Mouse (Mus musculus): ENCODE data around the gene Vangl1. TPM values are rescaled to one million over a fixed set of nuclear protein-coding genes. Genes with fewer than 3 reads are reported as not detected.

Vangl1 gene
- total RNA-seq, 1 experiment from 2014 or later, result not detected

DNA sequence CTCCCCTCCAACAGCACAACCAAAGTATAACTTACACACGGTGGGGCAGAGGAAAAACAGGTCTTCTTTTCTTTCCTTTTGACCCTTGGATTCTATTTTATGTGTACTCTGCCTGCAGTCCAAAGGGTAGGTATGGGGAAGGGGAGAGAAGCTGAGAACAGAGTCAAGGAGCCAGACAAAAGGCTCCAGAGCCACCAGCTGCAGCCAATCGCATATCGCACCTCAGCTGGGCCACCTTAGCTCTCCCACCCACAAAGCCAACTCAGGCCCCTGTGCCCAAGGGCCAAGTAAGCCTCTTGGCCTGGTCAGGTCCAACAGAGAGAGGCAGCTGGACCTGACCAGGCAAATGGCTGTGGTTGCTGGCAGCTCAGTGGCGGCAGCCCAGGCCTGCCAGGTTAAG, 52.0 kb downstream of the Vangl1 start:
- ATAC-seq (ENCODE audit: extremely low read depth, insufficient number of reproducible peaks, low FRiP score, poor library complexity, severe bottlenecking), result no peak

DNA sequence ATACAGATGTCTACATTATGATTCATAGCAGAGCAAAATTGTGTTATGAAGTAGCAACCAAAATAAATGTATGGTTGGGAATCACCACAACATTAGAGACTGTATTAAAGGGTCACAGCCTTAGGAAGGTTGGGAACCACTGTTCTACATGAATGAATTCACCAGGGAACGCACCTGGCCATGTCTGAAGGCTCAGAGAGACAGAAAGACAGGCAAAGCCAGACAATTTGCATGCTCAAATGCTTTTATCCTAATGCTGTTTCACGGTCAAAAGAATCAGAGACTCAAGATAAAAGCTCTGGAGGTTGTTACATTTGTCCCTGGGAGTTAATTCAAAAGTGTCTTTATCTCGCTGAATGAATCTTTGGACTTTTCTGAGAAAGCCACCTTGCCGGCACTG, 52.6 kb downstream of the Vangl1 start:
- ATAC-seq (ENCODE audit: extremely low read depth, insufficient number of reproducible peaks, low FRiP score, poor library complexity, severe bottlenecking), result no peak

DNA sequence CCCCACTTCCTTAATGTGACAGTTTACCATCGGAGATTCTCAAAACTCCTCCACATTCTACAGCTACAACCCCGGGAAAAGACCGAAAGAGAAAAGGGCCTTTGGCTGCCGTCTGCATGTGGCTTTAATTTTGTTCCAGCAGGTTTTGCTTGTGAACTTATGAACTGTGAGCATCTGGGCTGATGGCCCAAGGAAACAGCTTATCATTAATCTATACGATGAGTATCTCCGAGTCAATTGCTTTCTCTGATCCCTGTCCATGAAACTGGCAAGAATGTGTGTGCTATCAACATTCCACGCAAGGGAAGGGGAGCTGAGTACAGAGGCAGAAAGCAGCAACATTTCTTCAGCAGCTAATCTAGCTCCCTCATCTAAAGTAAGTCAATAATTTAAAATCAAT, 54.6 kb downstream of the Vangl1 start:
- no peak for ATAC-seq (ENCODE audit: extremely low read depth, insufficient number of reproducible peaks, low FRiP score, poor library complexity, severe bottlenecking)

GRCm38 (mm10) chr3:102147189-102147588, 57.3 kb downstream of the Vangl1 start:
- ATAC-seq (ENCODE audit: extremely low read depth, insufficient number of reproducible peaks, low FRiP score, poor library complexity, severe bottlenecking), result no peak

DNA sequence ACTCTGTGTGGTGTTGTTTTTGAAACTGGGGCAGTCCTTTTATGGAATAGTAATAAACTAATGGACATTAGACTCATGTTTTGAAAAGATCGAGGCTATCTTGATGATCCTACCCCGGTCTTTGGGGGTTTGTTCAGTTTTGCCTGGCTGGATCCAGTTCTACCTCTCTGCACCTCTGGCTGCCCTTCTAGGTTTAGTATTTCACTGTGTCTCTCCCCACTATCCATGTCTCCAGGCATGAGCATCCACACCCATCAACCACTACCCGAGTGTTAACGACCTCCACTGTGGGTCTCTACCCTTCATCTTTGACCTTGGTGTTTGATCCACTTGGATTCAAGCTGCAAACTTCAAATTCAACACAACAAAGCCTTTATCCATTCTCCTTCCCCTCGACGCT, 58.1 kb downstream of the Vangl1 start:
- no peak for ATAC-seq (ENCODE audit: extremely low read depth, insufficient number of reproducible peaks, low FRiP score, poor library complexity, severe bottlenecking)

DNA sequence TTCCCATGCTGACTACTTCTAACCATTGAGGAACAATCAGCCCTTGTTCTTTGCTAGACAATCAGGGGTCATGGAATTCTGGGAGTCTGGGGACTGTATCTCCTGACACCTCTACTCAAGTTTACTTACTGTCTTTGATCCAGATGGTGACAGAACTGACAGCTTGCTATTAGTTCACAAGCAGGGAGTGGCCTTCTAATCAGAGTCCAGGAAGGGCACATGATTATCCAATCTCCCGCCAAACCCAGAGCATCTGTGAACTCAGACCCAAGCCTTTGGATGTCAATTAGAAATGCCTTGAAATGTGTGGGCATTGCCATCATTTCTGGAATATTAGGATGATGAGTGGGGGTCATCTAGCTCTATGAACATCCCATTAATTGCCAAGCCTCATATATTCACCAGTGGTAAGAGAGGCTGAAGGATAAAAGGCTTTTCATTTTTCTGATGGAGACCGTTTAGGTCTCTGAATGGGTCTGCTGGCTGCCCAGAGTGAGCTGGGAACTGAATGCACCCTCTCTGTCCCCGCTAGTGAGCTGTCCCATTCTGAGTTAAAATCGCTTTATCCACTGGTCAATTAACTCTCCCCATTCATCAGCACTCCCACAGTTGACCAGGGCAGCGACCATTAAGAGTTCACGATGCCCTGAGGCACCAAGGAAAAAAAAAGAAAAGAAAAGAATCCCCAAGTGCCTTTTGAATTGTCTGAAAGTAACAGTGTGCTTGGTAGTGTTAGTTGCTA, 58.7 kb downstream of the Vangl1 start:
- ATAC-seq (ENCODE audit: extremely low read depth, insufficient number of reproducible peaks, low FRiP score, poor library complexity, severe bottlenecking), result no peak

- ATAC-seq (ENCODE audit: extremely low read depth, insufficient number of reproducible peaks, low FRiP score, poor library complexity, severe bottlenecking), result no peak
Measured at GRCm38 (mm10) chr3:102144401-102144800, 60.1 kb downstream of the Vangl1 start.

DNA sequence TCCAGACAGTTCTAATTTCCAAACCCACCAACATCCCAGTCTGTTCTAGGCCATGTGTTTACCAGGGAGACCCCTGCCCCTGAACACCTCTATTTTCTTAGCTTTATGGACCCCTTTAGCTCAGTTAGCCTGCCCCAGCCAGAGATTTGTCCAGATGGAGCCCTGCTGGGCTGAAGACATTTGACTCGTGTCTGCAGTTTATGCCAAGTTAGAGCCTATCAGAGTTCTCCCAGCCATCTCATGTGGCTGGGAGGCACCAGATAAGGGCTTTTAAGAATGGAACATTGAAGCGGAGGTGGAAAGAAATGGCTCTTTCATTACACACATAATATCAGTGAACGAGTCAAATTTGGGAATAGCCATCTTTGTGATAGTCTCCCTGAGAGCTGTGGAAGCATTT, 61.0 kb downstream of the Vangl1 start:
- ATAC-seq (ENCODE audit: extremely low read depth, insufficient number of reproducible peaks, low FRiP score, poor library complexity, severe bottlenecking), result no peak

DNA sequence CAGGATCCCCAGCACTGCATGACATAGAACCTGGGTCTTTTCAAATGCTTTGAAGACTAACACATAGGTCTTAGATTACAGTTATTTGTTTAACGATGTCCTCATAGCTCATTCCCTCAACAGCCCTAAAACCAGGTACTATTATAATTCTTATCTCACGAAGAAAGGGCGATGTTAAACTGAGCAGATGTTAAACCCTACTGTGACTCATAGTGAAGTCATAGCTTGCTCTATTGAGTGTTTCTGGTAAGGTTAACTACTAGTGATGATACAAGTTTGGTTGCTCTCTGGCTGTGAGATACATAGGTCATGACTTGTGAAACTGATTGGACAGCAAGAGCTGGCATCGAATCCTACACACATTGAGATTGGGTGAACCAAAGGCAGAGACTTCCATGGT, 61.5 kb downstream of the Vangl1 start:
- no peak for ATAC-seq (ENCODE audit: extremely low read depth, insufficient number of reproducible peaks, low FRiP score, poor library complexity, severe bottlenecking)

- ATAC-seq (ENCODE audit: extremely low read depth, insufficient number of reproducible peaks, low FRiP score, poor library complexity, severe bottlenecking), result no peak
Measured at GRCm38 (mm10) chr3:102141893-102142292, 62.6 kb downstream of the Vangl1 start.

DNA sequence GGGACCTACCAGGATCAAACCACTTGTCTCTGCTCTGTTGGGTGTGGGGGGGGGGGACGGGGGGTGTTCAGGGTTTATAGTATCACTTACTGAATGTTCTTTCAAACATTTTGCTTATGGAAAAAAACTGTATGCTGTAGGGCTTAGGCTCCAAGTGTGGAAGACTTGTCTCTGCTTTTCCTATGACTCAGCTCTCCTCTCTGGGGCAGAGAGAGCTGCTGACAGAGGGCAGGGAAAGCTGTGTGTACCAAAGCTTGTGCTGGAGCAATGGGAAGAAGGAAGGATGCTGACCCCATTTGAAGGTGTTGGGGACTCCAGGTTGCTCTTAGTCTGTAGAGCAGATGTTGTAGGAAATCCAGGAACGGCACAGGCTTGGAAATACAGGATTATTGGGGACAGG, 63.0 kb downstream of the Vangl1 start:
- no peak for ATAC-seq (ENCODE audit: extremely low read depth, insufficient number of reproducible peaks, low FRiP score, poor library complexity, severe bottlenecking)

DNA sequence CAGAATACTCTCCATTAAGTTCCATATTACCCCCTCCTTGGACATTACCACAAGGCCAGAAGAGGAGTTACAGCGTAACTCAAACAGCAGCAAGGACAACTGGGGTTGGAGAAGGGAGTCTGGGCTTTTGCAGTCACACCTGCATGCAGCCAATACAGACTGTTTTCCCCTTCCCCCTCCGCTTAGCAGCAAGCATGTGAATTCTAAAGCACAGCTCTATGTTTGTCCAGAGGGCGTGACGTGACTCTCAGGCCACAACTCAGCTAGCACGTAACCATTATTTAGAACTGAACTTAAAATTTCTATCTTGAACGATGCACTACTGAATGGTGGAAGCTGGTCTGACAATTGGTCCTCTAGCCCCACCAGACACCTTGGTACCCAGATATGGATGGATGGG, 63.9 kb downstream of the Vangl1 start:
- no peak for ATAC-seq (ENCODE audit: extremely low read depth, insufficient number of reproducible peaks, low FRiP score, poor library complexity, severe bottlenecking)

- no peak for ATAC-seq (ENCODE audit: extremely low read depth, insufficient number of reproducible peaks, low FRiP score, poor library complexity, severe bottlenecking)
Measured at GRCm38 (mm10) chr3:102138899-102139298, 65.6 kb downstream of the Vangl1 start.

DNA sequence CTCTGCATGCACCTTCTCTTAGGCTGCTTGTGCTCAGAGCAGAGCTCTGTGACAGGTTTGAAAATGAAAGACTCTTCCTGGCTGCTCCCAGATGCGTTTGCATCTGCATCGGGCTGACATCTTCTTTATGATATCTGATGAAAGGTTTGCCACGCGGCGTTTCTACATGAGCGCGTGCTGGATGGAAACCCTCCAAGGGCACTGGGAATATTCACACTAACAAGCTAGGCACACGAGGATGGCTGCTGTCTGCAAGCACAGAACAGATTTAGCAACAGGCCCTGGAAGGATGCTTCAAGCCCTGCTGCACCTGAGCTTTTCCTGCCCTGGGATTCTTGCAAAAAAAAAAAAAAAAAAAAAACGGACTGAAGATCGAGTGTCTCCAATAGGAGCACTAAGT, 67.3 kb downstream of the Vangl1 start:
- ATAC-seq (ENCODE audit: extremely low read depth, insufficient number of reproducible peaks, low FRiP score, poor library complexity, severe bottlenecking), result no peak

DNA sequence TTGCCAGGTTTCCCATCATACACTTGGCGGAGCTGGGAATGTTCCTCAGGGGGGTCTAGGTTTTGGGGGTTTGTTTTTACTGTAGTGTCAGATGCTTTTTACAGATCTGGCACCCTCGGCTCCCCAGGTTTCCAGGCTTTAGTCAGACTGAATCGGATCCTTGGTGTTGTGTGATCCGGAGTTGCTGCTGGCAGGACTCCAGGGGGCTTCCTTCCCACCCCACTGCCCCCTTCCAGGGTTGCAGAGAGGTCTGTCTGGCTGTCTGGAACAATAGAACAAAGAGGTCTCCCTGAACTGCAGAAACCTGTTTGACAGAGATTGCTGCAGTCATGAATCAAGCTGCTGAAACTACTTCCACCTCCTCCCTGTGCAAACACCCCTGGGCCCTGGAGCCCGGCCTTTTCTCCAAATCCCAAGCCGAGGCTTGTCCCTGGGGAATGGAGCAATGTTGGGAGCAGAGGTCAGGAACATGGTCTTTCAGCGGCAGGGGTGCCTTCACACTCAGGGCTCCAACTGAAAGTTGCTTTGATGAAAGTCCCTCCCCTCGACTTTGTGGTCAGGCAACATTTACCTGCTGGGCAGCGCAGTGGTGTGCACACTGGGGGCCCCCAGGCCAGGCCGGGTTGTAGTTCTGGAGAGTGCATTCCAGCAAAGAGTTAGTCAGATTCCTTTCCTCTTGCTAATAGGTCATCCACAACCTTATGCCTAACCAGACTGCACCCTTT, 68.9 kb downstream of the Vangl1 start:
- ATAC-seq (ENCODE audit: extremely low read depth, insufficient number of reproducible peaks, low FRiP score, poor library complexity, severe bottlenecking), result no peak

- ATAC-seq (ENCODE audit: extremely low read depth, insufficient number of reproducible peaks, low FRiP score, poor library complexity, severe bottlenecking), result no peak
Measured at GRCm38 (mm10) chr3:102131627-102132324, 72.7 kb downstream of the Vangl1 start.

DNA sequence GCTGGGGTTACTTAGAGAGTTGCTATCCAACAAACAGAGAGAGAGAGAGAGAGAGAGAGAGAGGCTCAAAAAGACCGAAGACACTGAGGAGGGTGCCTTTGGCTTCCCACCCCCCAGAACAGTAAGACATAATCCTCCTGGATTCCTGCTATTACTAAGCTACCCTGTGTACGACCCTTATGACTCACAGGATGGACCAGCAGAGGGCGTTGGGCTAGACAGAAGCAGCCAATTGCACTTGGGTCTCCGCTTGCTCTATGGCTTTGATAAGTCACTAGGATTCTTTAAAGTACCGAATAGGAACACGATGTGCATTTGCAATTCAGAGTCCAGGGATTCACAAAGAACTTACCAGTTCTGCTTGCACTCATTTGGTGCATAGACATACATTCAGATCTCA, 74.0 kb downstream of the Vangl1 start:
- no peak for ATAC-seq (ENCODE audit: extremely low read depth, insufficient number of reproducible peaks, low FRiP score, poor library complexity, severe bottlenecking)

GRCm38 (mm10) chr3:102128242-102128641, 76.3 kb downstream of the Vangl1 start:
- no peak for ATAC-seq (ENCODE audit: extremely low read depth, insufficient number of reproducible peaks, low FRiP score, poor library complexity, severe bottlenecking)

GRCm38 (mm10) chr3:102127114-102127513, 77.4 kb downstream of the Vangl1 start:
- ATAC-seq (ENCODE audit: extremely low read depth, insufficient number of reproducible peaks, low FRiP score, poor library complexity, severe bottlenecking), result no peak

GRCm38 (mm10) chr3:102125546-102125945, 78.9 kb downstream of the Vangl1 start:
- no peak for ATAC-seq (ENCODE audit: extremely low read depth, insufficient number of reproducible peaks, low FRiP score, poor library complexity, severe bottlenecking)

Measured in neutrophil, adult 5-6 weeks (primary cell).